Mouse (Mus musculus) megakaryocyte, embryonic 14.5 days (primary cell): ENCODE measurements around the gene Slc8b1.

Source experiments
- FLI1 ChIP-seq: IDR thresholded peaks from 2 replicates; pipeline ENCODE4 v1.6.1; 2012; ENCODE audit warnings: low read length, inconsistent platforms, mixed read lengths
- GATA1 ChIP-seq: IDR thresholded peaks from 3 replicates; pipeline ENCODE4 v1.6.1; 2012; ENCODE audit warnings: mixed read lengths, low read length, inconsistent platforms, borderline replicate concordance

DNA sequence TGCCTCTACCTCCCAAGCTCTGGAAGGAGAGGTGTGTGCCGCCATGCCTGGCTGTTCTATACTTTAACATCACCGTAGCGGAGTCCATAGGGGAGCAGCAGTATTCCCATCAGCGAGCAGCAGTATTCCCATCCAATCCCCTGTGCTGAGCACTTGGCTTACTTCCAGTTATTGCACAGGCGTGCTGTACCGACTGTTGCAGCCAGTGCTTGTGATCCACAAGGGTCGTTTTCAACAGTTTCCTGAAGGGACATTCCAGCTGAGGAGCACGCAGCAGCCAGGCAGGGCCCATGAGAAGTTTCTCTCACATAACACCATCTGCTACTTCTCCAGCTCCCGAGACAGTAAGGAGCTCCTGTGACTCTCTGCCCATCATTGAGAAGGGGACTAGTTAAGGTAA is 4.5 kb upstream of the Slc8b1 start:
- TF ChIP-seq FLI1 = no peak
- TF ChIP-seq GATA1 = no peak
